Mouse (Mus musculus): Measurements from ENCODE around the gene Usp6nl.

- TF ChIP-seq POLR2A (IDR thresholded peaks at IDR 0.05; ENCODE audit: insufficient read depth, low read depth, low read length) (no peak), CTCF (IDR thresholded peaks at IDR 0.05) (no peak), EP300 (IDR thresholded peaks at IDR 0.05; ENCODE audit: insufficient read depth, low read depth, low read length) (no peak)
Observed at GRCm38 (mm10) chr2:6279614-6280301, 42.7 kb upstream of the Usp6nl start.

All from heart, adult 2 months (tissue).